Mouse (Mus musculus): ENCODE data around the gene Msantd3.

Msantd3 gene

GRCm38 (mm10) chr4:48539841-48540575 lies at the start of gene Msantd3:
TSS of gene Msantd3 (plus strand) at chr4:48539935.
- in situ Hi-C loops (cut with MboI; ENCODE audit: low sequenced_read_pairs), result no loop called here

DNA sequence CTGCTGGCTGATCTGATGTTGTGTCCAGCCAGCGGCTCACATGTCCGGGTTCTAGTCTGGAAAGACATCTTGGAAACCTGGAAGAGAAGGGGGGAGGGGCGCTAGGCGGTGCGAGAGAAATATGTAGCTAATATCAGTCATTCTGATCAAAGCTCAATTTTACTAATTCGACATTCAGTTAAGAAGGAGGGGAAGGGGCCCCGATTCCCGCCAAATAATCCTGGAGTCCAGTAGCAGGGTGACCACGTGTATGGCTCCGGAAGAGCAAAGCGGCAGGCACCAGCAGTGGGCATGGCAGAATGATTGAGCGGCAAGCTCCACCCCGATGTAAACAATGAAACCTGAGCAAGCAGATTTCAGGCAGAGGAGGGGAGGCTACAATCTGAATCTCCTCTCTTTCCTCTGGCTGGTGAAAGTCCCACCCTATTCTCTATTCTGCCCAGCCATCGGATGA lies 48.4 kb upstream of the Msantd3 start:
- in situ Hi-C loops (cut with MboI; ENCODE audit: low sequenced_read_pairs), result no loop called here

DNA sequence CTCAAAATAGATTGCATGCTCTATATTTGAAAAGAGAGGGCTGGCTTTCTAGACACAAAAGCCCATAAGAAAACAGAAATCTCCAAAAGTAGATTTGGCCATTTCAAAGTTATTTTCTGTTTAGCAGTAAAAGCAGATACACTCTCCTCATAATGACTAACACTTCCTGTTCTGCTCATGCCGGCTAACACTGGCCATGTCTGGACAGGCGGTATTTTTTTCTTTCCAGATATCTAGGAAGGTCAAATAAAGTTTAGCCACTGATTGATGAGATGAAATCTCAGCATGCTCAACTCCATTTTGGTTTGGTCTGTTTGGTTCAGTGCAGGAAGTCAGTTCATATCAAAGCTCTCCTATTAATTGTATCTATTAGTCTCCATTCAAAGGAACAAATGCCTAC lies 47.2 kb upstream of the Msantd3 start:
- in situ Hi-C loops (cut with MboI; ENCODE audit: low sequenced_read_pairs), result no loop called here

DNA sequence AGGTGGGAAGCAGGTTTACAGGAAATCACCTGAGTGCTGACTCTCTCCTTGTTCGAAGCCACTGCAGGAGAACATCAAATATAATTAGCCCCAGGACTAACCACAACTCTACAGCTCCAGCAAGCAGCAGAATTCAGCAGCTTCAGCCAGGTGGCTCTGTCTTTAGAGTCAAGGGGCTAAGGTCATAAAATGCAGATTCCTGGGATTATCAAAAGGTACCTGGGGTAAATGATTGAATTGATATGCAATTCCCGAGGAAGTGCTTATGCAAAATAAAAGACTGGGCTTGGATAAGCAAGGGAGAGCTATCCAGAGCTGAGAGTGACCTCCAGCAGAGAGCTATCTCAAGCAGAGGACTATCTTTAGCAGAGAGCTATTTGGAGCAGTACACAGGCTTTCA lies 28.9 kb upstream of the Msantd3 start:
- in situ Hi-C loops (cut with MboI; ENCODE audit: low sequenced_read_pairs), result no loop called here

GRCm38 (mm10) chr4:48529559-48529958 lies 10.2 kb upstream of the Msantd3 start:
- in situ Hi-C loops (cut with MboI; ENCODE audit: low sequenced_read_pairs), result no loop called here

DNA sequence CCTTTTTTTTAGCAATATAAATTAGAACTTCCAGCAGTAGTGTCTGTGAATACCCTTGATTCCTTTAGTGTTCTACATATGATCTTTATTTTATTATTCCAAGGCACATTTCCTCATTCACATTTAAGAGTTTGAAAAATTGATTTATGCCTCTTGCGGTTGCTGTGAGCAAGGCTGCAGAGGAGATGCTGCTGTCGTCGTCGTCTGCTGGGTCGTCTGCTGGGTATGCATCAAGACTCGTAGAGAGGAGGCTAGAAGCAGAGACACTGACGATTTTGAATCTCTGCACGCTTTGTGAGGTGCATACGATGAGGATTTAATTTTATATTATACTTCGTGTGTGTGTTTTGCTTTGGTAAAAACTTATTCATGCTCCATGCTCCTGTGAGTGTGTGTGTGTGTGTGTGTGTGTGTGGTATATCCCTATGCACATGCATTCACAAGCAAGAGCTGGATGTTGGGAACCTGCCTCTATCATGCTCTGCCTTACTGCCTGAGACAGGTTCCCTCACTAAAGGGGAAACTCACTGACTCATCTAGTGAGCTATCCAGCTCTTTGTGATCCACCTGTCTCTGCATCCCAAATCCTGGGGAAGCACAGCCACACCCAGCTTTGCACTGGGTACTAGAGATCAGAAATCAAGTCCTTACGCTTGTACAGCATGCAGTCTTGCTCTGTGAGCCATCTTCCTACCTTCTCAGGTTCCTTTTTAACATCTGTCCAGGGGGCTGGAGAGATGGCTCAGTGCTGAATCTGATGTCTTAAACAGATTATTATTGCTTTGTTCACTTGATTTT lies 7.7 kb upstream of the Msantd3 start:
- in situ Hi-C loops (cut with MboI; ENCODE audit: low sequenced_read_pairs), result no loop called here

DNA sequence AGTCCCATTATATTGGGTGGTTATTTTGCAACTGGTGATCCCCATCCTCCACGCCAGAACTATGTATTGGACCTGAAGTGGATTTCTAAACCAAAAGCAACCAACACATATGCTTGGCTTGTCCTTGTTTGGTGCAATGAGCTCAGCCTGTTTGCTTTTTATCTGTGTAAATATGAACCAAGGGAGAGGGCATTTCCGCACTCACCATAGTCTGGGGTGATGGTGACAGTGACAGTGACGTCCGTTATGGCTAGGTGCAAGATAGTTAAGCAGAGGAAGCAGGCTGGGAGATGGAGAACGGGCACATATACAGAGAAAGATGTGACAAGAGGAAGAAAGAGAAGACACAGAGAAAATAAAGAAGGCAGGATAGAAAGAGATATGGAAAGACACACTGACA lies 3.5 kb upstream of the Msantd3 start:
- in situ Hi-C loops (cut with MboI; ENCODE audit: low sequenced_read_pairs), result no loop called here

- in situ Hi-C loops (cut with MboI; ENCODE audit: low sequenced_read_pairs), result no loop called here
Observed at GRCm38 (mm10) chr4:48537024-48537423, 2.7 kb upstream of the Msantd3 start.

- in situ Hi-C loops (cut with MboI; ENCODE audit: low sequenced_read_pairs), result no loop called here
Observed at GRCm38 (mm10) chr4:48538581-48538980, 1.2 kb upstream of the Msantd3 start.

- in situ Hi-C loops (cut with MboI; ENCODE audit: low sequenced_read_pairs), result no loop called here
Observed at GRCm38 (mm10) chr4:48540576-48541111, 909 bp downstream of the Msantd3 start.

- in situ Hi-C loops (cut with MboI; ENCODE audit: low sequenced_read_pairs), result no loop called here
Observed at GRCm38 (mm10) chr4:48541526-48542250, 2.0 kb downstream of the Msantd3 start.

DNA sequence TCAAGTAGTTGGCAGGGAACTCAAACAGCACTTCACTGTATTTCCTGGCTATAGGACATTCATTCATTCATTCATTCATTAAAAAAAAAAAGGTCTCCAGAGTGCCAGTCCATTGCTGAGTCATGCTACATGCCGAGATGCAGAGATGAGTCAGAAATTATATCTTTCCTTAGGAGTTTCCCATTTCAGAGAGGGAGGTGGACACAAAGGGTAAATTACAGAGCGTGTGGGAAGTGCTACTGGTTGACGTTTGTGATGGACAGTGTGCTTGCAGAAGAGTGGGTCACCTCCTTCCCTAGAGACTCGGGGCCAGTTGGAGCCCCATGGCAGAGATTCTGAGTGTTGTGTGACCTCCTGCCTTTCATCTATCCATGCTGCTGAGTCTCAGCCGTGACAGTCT lies 2.6 kb downstream of the Msantd3 start:
- in situ Hi-C loops (cut with MboI; ENCODE audit: low sequenced_read_pairs), result no loop called here

DNA sequence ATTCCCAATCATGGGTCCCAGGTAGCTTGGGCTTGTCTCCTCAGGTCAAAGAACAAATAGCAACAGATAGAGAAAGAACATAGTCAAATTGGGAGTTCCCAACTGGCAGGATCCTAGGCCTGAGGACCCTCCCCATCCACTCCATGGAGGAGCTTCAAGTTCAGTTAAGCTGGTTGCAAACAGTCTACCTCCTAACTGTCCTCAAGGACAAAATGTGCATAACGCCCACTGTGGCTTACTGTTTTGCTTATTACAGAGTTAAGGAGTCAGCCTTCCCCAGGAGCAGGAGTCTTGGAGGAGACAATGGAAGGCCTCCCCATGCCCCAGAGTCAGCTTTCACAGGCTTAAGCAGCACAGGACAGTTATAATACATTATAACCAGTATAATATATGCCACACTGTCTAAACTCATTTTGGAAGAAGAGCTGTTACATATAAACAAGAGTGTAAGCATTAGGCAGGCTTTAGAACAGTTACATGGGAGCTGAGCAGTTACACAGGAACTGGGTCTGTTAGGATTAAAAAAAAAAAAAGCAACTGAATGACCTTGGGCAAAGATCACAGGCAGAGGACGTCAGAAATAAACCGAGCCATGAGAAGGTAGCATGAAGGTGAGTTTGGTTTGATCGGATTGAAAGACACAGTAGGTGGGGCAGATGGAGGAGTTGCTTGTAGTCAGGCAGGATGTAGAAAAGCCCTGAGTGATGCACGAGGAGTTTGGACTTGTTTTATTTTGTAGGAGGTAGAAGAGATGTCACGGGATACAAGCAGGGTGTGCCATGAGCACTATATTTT lies 3.5 kb downstream of the Msantd3 start:
- in situ Hi-C loops (cut with MboI; ENCODE audit: low sequenced_read_pairs), result no loop called here

GRCm38 (mm10) chr4:48544141-48544540 lies 4.4 kb downstream of the Msantd3 start:
- in situ Hi-C loops (cut with MboI; ENCODE audit: low sequenced_read_pairs), result no loop called here

DNA sequence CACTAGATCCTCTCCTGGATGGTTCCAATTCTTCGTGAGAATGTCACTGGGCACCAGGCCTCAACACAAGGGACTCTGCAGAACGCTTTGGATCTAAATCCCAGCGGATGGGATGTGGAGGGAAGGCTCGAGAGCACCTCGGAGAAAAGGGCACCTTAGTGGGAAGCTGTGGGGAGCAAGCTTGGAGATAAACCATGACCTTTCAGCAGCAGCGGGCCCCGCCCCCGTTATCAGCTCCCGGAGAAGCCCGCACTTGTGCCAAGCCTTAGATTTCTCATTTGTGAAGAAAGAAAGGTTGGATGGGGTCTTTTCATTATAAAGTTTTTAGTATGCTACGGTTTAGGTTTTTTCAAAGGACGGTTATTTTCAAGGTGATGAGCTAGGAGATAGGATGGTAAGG lies 6.2 kb downstream of the Msantd3 start:
- in situ Hi-C loops (cut with MboI; ENCODE audit: low sequenced_read_pairs), result no loop called here

DNA sequence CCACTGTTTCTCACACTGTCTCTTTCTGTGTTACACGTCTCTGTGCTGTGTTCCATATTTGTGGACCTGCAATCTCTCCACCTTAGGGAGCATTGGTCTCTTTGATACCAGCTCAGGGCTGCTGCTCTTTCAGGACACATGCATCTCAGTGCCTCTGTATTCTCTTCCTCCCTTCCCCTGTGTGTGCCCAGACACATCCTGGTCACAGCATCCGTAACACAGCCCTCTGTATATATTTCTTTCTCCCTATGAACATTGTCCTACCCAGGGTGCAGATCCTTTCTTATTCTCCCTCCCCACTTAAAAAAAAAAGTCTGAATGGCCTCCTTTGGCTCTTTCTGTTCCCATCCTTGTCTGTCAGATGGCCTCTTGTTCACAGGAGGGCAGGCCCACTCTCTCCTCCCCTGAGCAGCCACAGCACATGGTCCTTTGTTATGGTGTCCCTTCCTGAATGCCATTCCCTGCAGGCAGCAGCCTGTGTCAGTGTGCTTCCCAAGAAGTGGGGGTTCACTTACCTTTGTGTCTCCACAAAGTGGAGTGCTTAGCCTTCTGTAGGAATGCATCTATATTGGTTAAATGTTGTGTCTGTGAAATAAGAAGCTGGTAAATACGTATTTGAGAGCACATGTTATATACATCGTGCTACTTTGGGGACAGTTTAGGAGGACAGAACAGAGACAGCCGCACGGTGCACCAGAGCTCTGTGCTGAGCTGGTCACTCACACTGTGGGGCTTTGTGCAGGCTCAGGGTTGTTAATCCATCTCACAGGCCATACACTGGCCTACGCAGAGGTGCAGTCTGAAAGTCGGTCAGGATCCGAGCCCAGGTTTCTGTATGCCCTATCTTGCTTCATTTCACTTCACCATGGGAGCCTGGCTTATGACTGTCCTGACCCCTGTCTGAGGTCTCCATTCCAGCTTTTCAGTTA lies 7.1 kb downstream of the Msantd3 start:
- in situ Hi-C loops (cut with MboI; ENCODE audit: low sequenced_read_pairs), result no loop called here

DNA sequence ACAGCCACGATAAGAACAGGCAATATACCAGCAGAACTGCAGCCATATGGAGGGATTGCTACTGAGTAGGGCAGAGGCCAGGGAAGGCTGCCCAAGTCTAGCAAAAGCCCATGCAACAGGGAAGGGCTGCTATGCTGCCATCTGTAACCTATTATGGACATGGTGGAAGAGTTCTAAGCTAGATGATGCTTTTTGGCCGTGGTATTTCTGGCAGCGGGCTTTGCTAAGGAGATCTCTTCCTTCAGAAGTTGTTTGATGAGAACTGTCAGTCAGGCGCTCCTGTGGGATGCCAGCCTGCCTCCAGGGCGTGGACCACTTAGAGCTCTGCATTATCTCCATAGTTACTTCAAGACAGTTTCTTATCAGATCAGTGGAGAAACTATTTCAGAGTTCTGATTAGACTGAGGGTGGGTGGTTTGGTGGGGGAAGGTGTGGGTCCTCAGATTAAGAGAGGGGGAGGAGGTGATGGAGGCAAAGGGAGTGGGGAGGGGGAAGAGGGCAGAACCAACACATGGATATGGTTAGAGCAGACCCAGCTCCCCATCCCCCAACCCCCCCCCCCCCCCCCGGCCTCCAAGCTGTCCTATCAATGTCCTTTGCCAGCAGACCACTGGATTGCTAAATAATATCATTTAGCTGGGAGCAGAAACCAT lies 8.8 kb downstream of the Msantd3 start:
- in situ Hi-C loops (cut with MboI; ENCODE audit: low sequenced_read_pairs), result no loop called here

DNA sequence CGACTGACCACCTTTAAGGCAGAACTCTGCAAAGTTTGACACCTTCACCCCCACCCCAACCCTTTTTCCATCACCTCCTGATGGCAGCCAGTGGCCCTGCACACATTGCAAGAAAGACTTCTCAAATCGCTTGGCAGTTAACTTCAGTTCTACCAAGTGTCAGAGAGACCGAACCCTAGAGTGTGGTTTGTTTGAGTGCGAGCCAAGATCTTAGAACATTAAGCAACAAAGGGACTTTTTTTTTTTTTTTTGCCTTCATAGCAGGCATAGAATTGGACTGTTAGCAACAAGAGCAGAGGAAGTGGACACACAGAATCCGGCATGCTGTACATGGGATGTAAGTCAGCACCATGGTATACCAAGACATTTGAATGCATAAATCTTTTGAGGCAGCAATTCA lies 9.9 kb downstream of the Msantd3 start:
- in situ Hi-C loops (cut with MboI; ENCODE audit: low sequenced_read_pairs), result no loop called here

DNA sequence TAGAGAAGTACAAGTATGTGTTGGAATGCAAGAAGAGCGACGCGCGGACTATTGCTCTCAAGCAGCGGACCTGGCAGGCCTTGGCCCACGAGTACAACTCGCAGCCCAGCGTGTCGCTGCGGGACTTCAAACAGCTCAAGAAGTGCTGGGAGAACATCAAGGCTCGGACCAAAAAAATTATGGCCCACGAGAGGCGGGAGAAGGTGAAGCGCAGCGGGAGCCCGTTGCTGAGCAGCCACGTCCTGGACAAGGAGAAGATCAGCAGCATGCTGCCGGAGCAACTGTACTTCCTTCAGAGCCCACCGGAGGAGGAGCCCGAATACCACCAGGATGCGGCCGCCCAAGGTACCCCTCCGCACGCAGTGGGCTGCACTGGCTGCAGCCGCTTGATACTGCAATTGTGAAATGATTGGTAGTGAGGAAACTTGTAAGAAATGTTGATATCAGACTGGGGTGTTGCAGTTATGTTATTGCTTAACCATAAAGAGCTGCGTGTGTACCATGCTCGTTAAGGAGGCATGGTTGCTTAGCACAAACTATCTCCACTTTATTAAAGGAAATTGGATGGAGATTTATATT lies 12.8 kb downstream of the Msantd3 start:
- in situ Hi-C loops (cut with MboI; ENCODE audit: low sequenced_read_pairs), result no loop called here

All from CH12F3 (cell line).